Mouse (Mus musculus) G1E (cell line): ENCODE data around the gene Btg1.

ENCODE experiments used
- CTCF ChIP-seq: IDR thresholded peaks from 2 replicates; pipeline ENCODE4 v1.5.1; 2012; ENCODE audit warnings: low read depth, low read length, inconsistent platforms, mixed read lengths
- GATA1 ChIP-seq: IDR thresholded peaks from 2 replicates; pipeline ENCODE4 v1.6.1; 2012; ENCODE audit warnings: borderline replicate concordance, low read length, inconsistent platforms, mixed read lengths

DNA sequence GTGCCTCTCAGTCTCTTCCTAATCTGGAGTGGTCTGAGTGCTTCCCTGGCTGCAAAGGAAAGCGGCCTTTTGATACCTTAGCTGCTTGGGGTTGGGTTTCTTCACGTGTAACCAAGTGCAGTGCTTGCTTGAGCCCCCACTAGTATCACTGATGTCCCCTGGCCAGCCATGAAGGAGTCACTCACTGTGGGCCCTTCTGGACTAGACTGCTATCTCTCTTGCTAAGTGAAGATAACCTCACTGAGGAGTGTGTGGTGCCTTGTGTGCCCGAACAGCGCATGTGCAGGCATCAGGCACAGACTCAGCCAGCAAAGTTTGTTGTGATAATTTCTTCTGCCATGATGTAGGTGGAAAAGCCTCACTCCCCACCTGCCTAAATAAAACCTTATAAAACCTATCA is 8.9 kb downstream of the Btg1 start:
- TF ChIP-seq CTCF: no peak
- TF ChIP-seq GATA1: no peak
